Mouse (Mus musculus) large intestine, adult 2 months (tissue): Measurements from ENCODE around the gene Iqsec1. TPM values are rescaled to one million over a fixed set of nuclear protein-coding genes. Genes with fewer than 3 reads are reported as not detected.
"Not testable (repeated sequence)": the region's sequence is repeated elsewhere in the genome, so short reads cannot be mapped to it uniquely, and the experiment has no call there.

Experiments
- DNase-seq: peaks from one replicate; pipeline ENCODE4 v3.0.0-alpha.2; 2012; ENCODE audit warnings: low read depth, low spot score
- WGBS: fragments of 180-500 bp; shearing (Covaris S2); methylation state at CpG from one replicate; pipeline ENCODE4 v1.1.7; 2018; 5-methylcytosine and 5-hydroxymethylcytosine counted together
- polyA plus RNA-seq: library from polyadenylated mRNA; depleted of rRNA; stranded (reverse); fragments of >200 nt; gene quantifications from 2 replicates; pipeline ENCODE4 v1.2.3, GENCODE M21; 2012

Iqsec1 gene
- polyA plus RNA-seq, 1 experiment: 24.9 TPM

DNA sequence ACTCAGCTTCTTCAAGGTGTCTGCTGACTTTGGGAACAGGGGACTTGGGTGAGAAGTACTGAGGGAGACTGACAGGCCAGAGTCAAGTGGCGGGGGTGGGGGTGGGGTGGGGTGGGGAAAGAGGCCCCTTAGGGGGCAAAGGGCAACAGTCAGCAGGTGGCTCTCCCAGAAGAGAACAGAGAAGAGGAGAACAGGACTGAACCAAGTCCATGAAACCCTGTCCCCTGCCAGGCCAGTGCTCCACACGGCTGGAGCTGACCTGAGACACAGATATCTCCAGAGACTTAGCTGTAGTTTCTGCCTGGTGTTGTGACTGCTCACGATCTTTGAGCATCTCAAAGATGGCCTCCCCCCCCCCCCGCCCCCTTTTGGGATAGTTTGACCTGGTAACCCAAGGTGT, 339.2 kb downstream of the Iqsec1 start:
- WGBS: 59% methylated on average over 4 of the region's 4 CpGs
- DNase-seq: no peak

DNA sequence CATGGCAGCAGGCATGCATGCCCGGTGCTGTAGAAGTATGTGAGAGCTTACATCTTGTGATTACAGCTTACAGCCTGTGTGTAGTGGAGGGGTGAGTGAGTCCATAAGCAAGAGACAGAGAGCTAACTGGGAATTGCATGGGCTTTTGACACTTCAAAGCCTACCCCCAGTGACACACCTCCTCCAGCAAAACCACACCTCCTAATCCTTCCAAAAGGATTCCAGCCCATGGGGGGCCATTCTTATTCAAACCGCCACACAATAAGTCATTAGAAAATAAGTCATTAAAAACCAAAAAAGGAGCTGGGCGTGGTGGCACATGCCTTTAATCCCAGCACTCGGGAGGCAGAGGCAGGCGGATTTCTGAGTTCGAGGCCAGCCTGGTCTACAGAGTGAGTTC, 340.1 kb downstream of the Iqsec1 start:
- WGBS: 93% methylated on average over 6 of the region's 6 CpGs
- no peak for DNase-seq

DNA sequence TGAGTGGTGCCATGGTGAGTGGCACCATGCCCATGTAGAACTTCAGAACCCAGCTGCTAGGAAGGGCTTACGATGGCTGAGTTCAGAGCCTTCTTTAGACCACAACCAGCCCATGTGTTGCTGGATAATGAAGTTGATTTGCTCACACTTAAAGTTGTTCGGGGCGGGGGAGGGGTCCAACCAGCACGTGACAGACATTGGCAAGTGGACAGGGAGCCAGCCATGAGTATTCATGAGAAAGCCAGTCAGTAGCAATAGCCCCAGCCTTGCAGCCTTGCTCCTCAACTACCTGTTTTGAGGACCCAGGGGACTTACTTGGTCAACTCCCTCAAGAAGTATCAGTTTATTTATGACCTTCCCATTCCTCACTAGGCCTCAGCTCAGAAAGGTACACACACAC, 343.5 kb downstream of the Iqsec1 start:
- no peak for DNase-seq
- WGBS: 83% methylated on average over 4 of the region's 4 CpGs

DNA sequence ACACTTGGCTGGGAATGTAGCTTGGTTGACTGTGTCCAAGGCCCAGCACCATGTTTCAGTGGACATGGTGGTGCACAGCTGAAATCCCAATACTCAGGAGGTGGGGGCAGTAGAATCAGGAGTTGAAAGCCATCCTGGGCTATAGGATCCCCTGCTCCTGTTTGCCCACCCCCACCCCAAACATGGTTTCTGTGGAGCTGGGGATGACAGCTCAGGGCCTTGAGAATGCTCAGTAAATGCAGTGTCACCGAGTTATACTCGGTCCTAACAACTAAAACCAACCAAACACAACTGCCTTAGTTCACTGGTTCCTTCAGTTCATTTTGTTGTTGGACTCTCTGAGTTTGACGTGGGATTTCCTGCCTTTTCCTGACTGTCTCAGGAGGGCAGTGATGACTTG, 345.4 kb downstream of the Iqsec1 start:
- no peak for DNase-seq
- WGBS: 83% methylated on average over 3 of the region's 3 CpGs

DNA sequence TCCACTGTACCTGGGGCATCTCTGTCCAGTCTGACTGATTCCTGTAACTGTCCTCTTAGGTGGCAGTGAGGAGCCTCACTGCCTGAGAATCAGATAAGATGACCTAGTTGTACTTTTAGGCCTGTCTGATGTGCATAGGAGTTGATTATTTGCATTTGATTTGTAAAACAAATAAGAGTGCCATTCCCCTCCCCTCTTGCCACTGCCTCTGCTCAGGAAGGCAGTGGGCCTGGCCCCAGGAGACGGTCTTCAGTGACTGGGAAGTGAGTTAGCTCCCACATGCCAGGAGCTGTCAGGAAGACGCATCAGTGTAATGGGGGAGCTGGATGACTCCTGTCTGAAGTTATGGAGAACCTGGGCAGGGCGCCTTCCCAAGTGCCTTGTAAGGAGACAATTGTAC, 352.9 kb downstream of the Iqsec1 start:
- DNase-seq: no peak
- WGBS: 78% methylated on average over 3 of the region's 3 CpGs

- WGBS: 51% methylated on average over 4 of the region's 4 CpGs
- no peak for DNase-seq
Observed at GRCm38 (mm10) chr6:90635081-90635480, 353.4 kb downstream of the Iqsec1 start.

DNA sequence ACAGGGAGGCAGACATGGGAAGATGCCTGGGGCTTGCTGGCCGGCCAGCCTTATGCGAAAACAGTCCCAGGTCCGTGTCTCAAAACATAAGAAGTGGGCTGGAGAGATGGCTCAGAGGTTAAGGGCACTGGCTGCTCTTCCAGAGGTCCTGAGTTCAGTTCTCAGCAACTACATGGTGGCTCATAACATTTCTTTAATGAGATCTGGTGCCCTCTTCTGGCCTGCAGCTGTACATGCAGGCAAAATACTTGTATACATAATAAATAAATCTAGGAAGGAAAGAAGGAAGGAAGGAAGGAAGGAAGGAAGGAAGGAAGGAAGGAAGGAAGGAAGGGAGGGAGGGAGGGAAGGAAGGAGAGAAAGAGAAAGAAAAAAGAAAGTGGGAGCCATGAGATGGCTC, 356.0 kb downstream of the Iqsec1 start:
- not testable (repeated sequence) for DNase-seq

GRCm38 (mm10) chr6:90630427-90630826, 358.1 kb downstream of the Iqsec1 start:
- DNase-seq: no peak
- WGBS: 92% methylated on average over 7 of the region's 7 CpGs

More for the DNA sequence above, 356.0 kb downstream of the Iqsec1 start:
- 99% methylated on average over 3 of the region's 3 CpGs for WGBS

DNA sequence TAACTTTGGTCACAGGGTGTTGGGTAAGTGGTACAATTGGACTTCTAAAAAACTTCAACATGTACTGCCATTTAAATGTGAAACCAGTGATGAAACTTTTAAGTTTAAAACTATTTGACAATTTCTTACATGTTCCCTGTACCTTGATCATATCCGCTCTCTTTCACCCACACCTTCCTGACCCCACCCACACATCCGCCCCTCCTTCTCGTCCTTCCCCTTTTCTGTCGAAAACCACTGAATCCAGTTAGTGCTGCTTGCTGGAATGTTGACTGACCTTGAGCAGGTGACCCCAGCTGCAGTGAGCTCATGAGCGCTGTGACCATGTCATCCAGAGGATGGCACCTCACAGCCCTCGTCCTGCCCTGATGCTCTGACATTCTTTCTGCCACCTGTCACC, 359.0 kb downstream of the Iqsec1 start:
- DNase-seq: no peak
- whole genome bisulfite sequencing: 68% methylated on average over 6 of the region's 6 CpGs

- DNase-seq: no peak
- 76% methylated on average over 4 of the region's 4 CpGs for WGBS
Observed at GRCm38 (mm10) chr6:90627556-90627955, 360.9 kb downstream of the Iqsec1 start.

DNA sequence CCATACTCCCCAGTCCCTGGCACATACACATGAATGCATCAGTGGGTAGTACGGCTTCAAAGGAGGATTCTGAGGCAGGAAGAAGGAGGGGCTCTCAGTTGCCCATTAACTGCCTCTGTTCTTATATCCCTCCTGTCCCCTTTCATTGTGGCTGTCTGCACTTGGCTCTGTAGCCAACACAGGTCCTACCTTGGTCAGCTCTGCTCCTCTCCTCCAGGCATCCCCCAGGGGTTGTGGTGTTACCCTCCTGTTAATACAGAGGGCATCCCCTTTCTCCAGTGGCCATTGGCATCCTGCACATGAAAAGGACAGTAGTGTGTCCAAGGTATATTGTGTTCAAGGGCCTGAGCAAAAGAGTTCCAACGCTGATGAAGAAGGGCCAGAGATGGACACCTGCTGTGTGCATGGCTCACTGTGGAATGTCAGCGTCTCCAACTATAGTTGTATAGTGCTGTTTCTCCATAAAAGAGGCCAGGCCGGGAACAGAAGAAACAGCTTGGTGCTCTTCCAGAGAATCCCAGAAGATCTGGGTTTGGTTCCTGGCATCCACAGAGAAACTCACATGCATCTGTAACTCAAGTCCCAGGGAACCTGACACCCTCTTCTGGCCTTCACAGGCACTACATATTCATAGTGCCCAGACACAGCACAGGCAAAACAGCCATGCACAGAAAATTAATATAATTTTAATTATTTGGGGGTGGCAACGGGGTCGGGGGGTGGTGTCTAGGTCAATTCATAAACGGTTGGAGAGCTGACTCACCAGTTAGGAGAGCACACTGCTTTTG, 363.1 kb downstream of the Iqsec1 start:
- no peak for DNase-seq
- WGBS: 84% methylated on average over 7 of the region's 7 CpGs

DNA sequence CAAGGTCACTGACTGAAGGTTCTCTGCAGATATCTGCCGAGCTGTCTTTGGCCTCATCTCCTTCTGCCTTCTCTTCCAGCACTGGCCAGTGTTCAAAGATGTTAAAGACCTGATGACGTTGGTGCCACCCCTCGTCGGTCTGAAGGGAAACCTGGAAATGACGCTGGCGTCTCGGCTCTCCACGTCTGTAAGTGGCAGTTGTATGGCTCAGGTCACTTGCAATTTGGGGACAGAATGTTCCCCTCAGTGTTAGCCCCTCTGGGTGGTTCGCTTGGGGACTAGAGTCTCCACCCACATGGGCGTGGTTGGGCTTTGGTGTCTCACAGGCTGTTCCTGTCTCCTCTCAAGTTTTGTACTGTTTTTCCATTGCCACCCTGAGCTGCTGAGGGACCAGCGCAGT, 363.8 kb downstream of the Iqsec1 start:
- DNase-seq: no peak
- WGBS: 65% methylated on average over 11 of the region's 11 CpGs

DNA sequence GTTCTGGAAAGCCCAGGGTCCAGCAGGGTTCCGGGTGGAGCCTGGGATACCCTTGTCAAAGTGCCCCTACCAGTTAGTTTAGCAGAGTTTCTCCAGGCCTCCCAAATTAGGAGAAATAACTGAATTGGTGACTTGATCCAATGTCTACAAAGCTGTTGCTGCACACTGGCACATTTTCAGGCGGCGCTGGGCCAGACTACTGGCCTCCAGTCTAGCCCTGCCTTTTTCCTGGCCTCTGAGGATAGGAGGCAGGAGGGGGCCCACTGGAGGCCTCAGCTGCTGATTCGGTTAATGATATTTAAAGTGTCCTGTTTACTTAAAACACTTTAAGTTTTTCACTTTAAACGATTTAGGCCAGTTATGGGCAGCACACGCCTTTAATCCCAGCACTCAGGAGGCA, 364.3 kb downstream of the Iqsec1 start:
- no peak for DNase-seq
- 55% methylated on average over 6 of the region's 6 CpGs for WGBS

DNA sequence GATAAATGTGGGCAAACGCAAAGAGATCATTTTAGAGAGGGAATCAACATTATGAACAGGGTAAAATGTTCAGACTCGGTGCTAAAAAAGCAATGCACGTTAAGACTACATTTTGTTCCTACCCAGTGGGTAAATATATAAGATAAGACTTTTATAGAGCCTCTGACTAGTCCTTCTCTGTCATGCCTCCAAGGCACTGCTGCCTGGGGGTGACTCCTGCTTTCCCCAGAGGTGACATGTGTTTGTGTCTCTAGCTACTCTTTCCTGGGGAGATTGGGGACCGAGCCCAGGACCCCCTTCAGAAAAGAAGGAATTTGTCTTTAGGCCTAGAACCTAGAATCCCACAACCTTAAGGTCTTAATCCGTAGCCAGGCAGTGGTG, 365.0 kb downstream of the Iqsec1 start:
- WGBS: 58% methylated on average over 5 of the region's 5 CpGs
- DNase-seq: no peak

GRCm38 (mm10) chr6:90622758-90623455, 365.6 kb downstream of the Iqsec1 start:
- no peak for DNase-seq
- 45% methylated on average over 11 of the region's 11 CpGs for WGBS

DNA sequence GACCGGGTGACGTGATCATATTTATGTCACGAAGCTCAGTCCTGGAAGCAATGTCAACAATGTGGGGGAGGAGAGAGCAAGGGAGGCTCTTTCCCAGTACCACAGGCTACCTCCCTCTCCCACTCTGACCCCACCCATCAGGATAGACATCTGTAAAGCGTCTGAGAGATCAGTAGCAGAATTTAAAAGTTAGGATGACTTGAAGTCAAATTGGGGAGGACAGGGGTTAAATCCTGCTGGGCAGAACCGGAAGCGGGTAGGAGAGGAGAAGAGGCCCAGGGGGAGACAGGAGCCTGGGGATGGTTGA, 366.9 kb downstream of the Iqsec1 start:
- WGBS: 53% methylated on average over 6 of the region's 6 CpGs

GRCm38 (mm10) chr6:90620791-90621583, 367.5 kb downstream of the Iqsec1 start:
- no peak for DNase-seq
- 72% methylated on average over 9 of the region's 9 CpGs for WGBS

More for the DNA sequence above, 366.9 kb downstream of the Iqsec1 start:
- no peak for DNase-seq

GRCm38 (mm10) chr6:90619936-90620335, 368.5 kb downstream of the Iqsec1 start:
- WGBS: 78% methylated on average over 5 of the region's 5 CpGs
- DNase-seq: no peak

- 67% methylated on average over 19 of the region's 19 CpGs for WGBS
- no peak for DNase-seq
Observed at GRCm38 (mm10) chr6:90618821-90619636, 369.5 kb downstream of the Iqsec1 start.

DNA sequence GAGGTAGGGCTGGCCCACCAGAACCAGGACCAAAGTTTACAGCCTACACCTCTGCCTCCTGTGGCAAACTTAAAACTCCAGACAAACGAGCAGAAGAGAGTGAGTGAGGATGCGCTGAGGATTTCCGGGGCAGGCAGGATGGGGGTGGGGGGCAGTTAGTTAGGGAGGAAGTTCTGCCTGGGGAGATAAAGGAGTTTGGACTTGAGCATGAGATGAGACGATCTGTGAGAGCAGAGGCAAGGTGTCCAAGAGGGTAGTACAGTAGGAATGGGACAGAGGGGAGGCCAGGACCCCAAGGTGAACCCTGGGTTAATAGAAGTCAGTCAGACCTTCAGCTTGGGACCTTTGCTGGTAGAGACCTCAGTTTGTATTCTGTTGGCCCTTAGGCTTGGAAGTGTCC, 370.2 kb downstream of the Iqsec1 start:
- 61% methylated on average over 4 of the region's 4 CpGs for WGBS
- DNase-seq: no peak
